Mouse (Mus musculus): ENCODE data around the gene Rasl11b.

Gene Rasl11b

GRCm38 (mm10) chr5:74211346-74211745, 16.3 kb downstream of the Rasl11b start:
- DNase-seq (ENCODE audit: low spot score) = no peak

DNA sequence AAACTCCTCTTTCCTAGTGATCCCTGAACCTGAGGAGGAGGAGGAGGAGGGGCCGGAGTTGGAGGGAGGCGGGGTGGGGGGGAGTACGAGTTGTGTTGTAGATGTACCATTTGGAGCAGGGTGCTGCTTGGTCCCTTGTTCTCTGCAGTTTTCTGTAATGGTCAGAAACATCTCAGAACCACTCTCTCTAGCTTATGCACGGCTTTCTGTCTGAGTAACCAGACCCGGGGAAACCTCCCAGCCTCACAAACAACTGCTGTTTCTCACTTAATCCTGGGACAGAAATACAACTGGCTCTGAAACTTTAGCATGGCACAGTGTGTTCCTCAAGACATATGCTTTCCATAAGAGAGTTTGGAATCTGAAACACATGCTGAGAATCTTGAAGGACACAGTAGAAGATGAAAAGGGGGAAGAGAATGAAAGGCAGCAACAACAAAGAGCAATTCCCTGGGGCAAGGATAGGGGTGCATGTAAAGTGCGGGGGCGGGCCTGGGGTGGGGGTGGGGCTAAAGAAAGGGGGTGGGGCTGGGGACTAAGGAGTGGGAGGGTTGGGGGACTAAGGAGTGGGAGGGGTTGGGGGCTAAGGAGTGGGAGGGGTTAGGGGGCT, 19.5 kb downstream of the Rasl11b start:
- DNase-seq (ENCODE audit: low spot score) = no peak

DNA sequence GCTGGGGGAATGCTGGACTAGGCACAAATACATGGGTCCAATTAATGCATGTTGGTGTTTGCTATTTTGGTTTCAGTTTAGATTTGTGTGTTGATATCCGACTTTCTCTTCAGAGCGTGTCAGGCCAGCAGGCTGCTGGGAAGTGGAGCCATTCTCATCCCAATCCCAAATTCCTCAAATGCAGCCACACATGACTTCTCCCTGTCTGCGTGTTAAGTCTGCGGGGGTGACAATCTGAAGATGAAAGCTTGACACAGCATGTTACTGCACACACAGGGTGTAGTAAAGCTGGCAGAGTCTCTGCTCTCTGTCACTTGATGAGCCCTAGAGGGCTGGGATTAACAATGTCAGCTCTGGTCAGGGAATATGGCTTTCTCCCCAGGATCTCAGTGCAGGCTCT, 20.0 kb downstream of the Rasl11b start:
- no peak for DNase-seq (ENCODE audit: low spot score)

DNA sequence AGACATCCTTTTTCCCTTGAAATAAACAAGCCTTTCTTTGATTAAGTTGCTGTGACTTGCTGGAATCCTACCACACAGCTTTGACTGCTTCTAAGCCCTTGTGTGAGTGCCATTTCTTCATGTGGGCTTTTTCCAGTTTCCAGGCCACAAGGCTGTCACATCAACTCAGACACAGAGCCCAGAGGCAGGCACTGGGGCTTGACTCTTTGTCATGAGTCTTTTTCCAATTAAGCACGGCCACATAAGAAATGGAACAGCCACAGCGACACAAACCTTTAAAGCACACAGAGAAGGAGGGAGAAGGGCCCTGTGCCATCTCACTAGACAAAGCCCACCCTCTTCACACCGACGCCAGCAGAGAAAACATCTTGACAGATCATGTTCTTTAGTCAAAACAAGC, 23.4 kb downstream of the Rasl11b start:
- no peak for DNase-seq (ENCODE audit: low spot score)

DNA sequence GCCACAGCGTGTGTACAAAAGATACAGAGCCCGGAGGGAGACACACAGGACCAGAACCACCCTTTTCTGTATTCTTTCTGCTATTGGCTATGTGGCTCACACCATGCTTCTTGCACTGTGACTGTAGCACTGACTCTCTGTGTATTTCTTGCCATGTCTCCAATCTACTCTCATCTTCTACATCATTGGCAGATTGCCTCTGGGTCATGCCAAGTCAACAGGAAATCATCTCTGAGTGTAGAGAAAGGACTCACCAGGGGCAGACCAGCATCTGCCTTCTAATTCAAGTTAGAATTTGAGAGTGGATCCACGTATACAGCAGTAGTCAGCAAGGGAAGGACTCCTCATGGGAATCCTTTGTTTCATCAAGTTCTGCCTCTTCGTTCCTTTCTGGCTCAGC, 27.5 kb downstream of the Rasl11b start:
- DNase-seq (ENCODE audit: low spot score) = no peak

GRCm38 (mm10) chr5:74224480-74224879, 29.4 kb downstream of the Rasl11b start:
- DNase-seq (ENCODE audit: low spot score) = no peak

- DNase-seq (ENCODE audit: low spot score) = no peak
Measured at GRCm38 (mm10) chr5:74226183-74226582, 31.1 kb downstream of the Rasl11b start.

- DNase-seq (ENCODE audit: low spot score) = no peak
Measured at GRCm38 (mm10) chr5:74227352-74227751, 32.3 kb downstream of the Rasl11b start.

DNA sequence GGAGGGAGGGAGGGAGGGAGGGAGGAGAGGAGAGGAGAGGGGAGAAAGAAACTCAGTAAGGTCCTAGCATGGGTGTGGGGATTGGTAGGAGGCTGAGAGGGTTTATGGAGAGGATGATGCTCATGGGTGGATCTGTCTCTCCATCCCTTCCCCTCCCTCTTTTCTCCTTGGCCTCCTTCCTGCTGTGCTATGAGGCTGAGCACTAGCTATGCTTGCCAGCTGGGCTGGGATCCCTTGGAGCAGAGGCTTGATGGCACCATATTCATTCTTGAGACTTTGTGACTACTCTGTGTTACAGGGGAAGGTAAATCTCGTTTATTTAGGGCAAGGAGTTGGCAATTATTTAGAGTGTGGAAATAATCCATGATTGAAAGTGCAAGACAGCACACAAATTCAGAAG, 33.9 kb downstream of the Rasl11b start:
- no peak for DNase-seq (ENCODE audit: low spot score)

DNA sequence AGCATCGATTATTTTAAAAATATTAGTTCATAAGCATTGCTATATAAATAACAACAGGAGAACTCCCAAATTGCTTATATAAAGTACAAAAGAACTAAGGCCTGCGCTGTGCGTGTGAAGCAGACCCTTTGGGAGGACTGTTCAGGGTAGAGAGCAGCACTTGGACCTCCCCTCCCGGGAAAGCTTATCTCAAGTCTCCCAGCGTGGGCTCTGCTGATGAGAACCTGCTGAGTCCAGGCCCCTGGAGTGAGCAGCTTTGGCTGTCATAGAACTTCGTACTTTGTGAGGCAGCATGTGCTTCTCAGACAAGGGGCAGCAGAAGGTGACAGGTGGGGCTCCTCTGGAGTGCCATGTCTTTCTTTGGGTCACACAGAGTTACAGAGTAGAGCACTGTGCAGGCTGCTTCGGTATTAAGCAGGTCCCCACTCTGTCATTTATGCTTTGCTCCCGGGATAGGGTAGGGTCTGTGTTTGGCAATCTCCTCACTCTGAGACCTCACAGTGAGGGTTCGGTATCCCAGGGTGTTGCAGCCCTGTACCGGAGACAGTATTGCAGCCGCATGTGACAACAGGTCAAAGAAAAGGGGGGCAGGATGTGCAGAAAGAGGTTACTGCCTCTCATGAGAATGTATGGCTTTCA, 34.8 kb downstream of the Rasl11b start:
- DNase-seq (ENCODE audit: low spot score) = no peak

DNA sequence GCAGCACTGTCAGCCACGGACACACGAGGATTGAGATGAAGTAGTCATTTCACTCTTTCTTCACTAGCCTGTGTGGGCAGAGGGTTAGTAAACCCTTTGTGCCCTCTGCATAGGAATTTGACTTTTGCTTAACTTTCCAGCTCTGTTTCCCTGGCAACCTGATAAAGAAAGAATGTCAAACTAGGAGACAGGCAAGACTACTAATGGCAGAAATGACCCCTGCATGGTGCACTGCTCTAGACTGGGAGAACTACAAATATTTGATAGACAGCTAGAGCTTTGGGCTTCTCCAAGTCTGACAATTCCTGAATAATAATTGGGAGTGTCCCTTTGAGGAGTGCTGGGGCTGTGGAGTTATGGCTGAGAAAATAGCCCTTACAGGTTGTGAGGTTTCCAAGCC, 35.4 kb downstream of the Rasl11b start:
- no peak for DNase-seq (ENCODE audit: low spot score)

DNA sequence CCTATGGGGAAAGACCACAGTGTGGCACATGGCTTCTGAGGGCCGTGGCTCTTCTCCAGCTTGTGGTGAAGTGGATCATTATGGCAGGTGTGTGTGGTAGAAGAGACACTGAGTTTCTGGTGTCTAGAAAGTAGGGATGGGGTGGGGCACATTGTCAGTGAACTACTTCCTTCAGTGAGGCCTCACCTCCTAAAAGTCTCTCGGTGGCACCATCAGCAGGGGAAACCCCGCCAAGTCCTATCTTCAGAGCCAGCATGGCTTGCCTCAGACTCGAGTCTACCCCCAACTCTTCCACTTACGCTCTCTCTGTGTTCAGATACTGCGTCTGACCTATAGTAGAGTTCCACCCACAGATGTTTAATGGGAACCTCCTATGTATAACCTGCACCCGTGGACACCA, 38.7 kb downstream of the Rasl11b start:
- no peak for DNase-seq (ENCODE audit: low spot score)

GRCm38 (mm10) chr5:74239369-74239768, 44.3 kb downstream of the Rasl11b start:
- DNase-seq (ENCODE audit: low spot score) = no peak

- DNase-seq (ENCODE audit: low spot score) = no peak
Measured at GRCm38 (mm10) chr5:74240298-74240697, 45.2 kb downstream of the Rasl11b start.

- no peak for DNase-seq (ENCODE audit: low spot score)
Measured at GRCm38 (mm10) chr5:74240926-74241680, 46.0 kb downstream of the Rasl11b start.

GRCm38 (mm10) chr5:74242654-74243053, 47.6 kb downstream of the Rasl11b start:
- DNase-seq (ENCODE audit: low spot score) = no peak

GRCm38 (mm10) chr5:74244406-74245019, 49.4 kb downstream of the Rasl11b start:
- DNase-seq (ENCODE audit: low spot score) = no peak

GRCm38 (mm10) chr5:74245641-74246145, 50.6 kb downstream of the Rasl11b start:
- no peak for DNase-seq (ENCODE audit: low spot score)

- no peak for DNase-seq (ENCODE audit: low spot score)
Measured at GRCm38 (mm10) chr5:74246453-74246852, 51.4 kb downstream of the Rasl11b start.

GRCm38 (mm10) chr5:74246971-74247370, 51.9 kb downstream of the Rasl11b start:
- no peak for DNase-seq (ENCODE audit: low spot score)
